Mouse (Mus musculus) retina, postnatal 7 days (tissue): Measurements from ENCODE around the gene Smchd1.
"Not testable (repeated sequence)": the region's sequence is repeated elsewhere in the genome, so short reads cannot be mapped to it uniquely, and the experiment has no call there.

Experiments used
- DNase-seq: peaks from one replicate; pipeline ENCODE4 v3.0.0-alpha.2; 2012; ENCODE audit warnings: low read depth, low spot score

Gene Smchd1

GRCm38 (mm10) chr17:71444718-71445117 is 30.4 kb downstream of the Smchd1 start:
- DNase-seq, result no peak

- no peak for DNase-seq
Measured at GRCm38 (mm10) chr17:71444126-71444525, 31.0 kb downstream of the Smchd1 start.

- no peak for DNase-seq
Measured at GRCm38 (mm10) chr17:71443273-71443672, 31.9 kb downstream of the Smchd1 start.

GRCm38 (mm10) chr17:71422502-71422901 is 52.6 kb downstream of the Smchd1 start:
- DNase-seq, result not testable (repeated sequence)

- not testable (repeated sequence) for DNase-seq
Measured at GRCm38 (mm10) chr17:71419448-71419847, 55.7 kb downstream of the Smchd1 start.

- no peak for DNase-seq
Measured at GRCm38 (mm10) chr17:71417008-71417407, 58.1 kb downstream of the Smchd1 start.

- DNase-seq, result no peak
Measured at GRCm38 (mm10) chr17:71387401-71387800, 87.7 kb downstream of the Smchd1 start.

- DNase-seq, result no peak
Measured at GRCm38 (mm10) chr17:71380346-71380745, 94.8 kb downstream of the Smchd1 start.

- no peak for DNase-seq
Measured at GRCm38 (mm10) chr17:71377901-71378300, 97.2 kb downstream of the Smchd1 start.

GRCm38 (mm10) chr17:71355526-71355925 is 119.6 kb downstream of the Smchd1 start:
- DNase-seq, result no peak

GRCm38 (mm10) chr17:71354205-71354604 is 120.9 kb downstream of the Smchd1 start:
- no peak for DNase-seq

GRCm38 (mm10) chr17:71348188-71348587 is 127.0 kb downstream of the Smchd1 start:
- no peak for DNase-seq

GRCm38 (mm10) chr17:71342006-71342405 is 133.1 kb downstream of the Smchd1 start:
- DNase-seq, result no peak

- DNase-seq, result no peak
Measured at GRCm38 (mm10) chr17:71338627-71339026, 136.5 kb downstream of the Smchd1 start.

- DNase-seq, result no peak
Measured at GRCm38 (mm10) chr17:71337546-71337945, 137.6 kb downstream of the Smchd1 start.

- no peak for DNase-seq
Measured at GRCm38 (mm10) chr17:71336421-71336820, 138.7 kb downstream of the Smchd1 start.

GRCm38 (mm10) chr17:71332298-71332697 is 142.8 kb downstream of the Smchd1 start:
- DNase-seq, result no peak

- not testable (repeated sequence) for DNase-seq
Measured at GRCm38 (mm10) chr17:71320731-71321130, 154.4 kb downstream of the Smchd1 start.

- DNase-seq, result no peak
Measured at GRCm38 (mm10) chr17:71319361-71319760, 155.8 kb downstream of the Smchd1 start.

GRCm38 (mm10) chr17:71317571-71317970 is 157.6 kb downstream of the Smchd1 start:
- DNase-seq, result no peak

- DNase-seq, result no peak
Measured at GRCm38 (mm10) chr17:71314315-71314714, 160.8 kb downstream of the Smchd1 start.

GRCm38 (mm10) chr17:71311340-71312171 is 163.6 kb downstream of the Smchd1 start, which contains the start of gene Emilin2:
Emilin2 (minus strand) TSS chr17:71311978.
- DNase-seq, result no peak
